Mouse (Mus musculus) embryo, embryonic 9.5 days (tissue): ENCODE measurements around the gene Olfr1216.
"Not testable (repeated sequence)": the region's sequence is repeated elsewhere in the genome, so short reads cannot be mapped to it uniquely, and the experiment has no call there.

Source experiments
- DNase-seq: peaks from one replicate; pipeline ENCODE4 v3.0.0-alpha.2; 2017; ENCODE audit errors: extremely low spot score

The Olfr1216 gene

GRCm38 (mm10) chr2:89018240-89018639, at the start of gene Olfr1216:
Gene Olfr1216 (minus strand): TSS chr2:89018340.
- no peak for DNase-seq

- DNase-seq, result no peak
These were observed 42.9 kb upstream of the Olfr1216 start, which contains the start of gene Olfr1218 for GRCm38 (mm10) chr2:89061087-89061486. Gene Olfr1218 (minus strand): TSS chr2:89061187.

GRCm38 (mm10) chr2:89031965-89032364, 13.8 kb upstream of the Olfr1216 start, which contains the start of gene Olfr1217:
Gene Olfr1217 (minus strand): TSS chr2:89032065.
- no peak for DNase-seq

- DNase-seq, result not testable (repeated sequence)
These were observed 3.3 kb upstream of the Olfr1216 start for GRCm38 (mm10) chr2:89021436-89021835.

GRCm38 (mm10) chr2:89006873-89007272, 11.3 kb downstream of the Olfr1216 start, which contains the start of gene Olfr1215:
Gene Olfr1215 (minus strand): TSS chr2:89006973.
- DNase-seq, result no peak

GRCm38 (mm10) chr2:88992553-88992952, 25.6 kb downstream of the Olfr1216 start, which contains the start of gene Olfr1214:
Gene Olfr1214 (minus strand): TSS chr2:88992653.
- no peak for DNase-seq

GRCm38 (mm10) chr2:88980181-88980580, 38.0 kb downstream of the Olfr1216 start, which contains the start of gene Gm13762:
Gene Gm13762 (minus strand): TSS chr2:88980281.
- no peak for DNase-seq
